Mouse (Mus musculus) heart, postnatal 0 days (tissue): Measurements from ENCODE around the gene Eaf2. TPM values are rescaled to one million over a fixed set of nuclear protein-coding genes. Genes with fewer than 3 reads are reported as not detected.
A peak's percentile ranks its signal among the peaks of the same experiment; 100 is the strongest.

Experiments used
- ATAC-seq: fragments of 200-750 bp; cut with Nextera tagmentation; 2 replicates; pipeline ENCODE4 v1.8.0; 2017; ENCODE audit warnings: low read depth, moderate number of reproducible peaks, moderate library complexity; ENCODE audit not compliant: insufficient read depth
- DNase-seq: peaks from one replicate; pipeline ENCODE4 v3.0.0-alpha.2; 2016; ENCODE audit warnings: low spot score
- H3K27ac ChIP-seq: fragments of 300-500 bp; sonication (generic); 2 replicates; pipeline ENCODE4 v1.5.1; 2014; ENCODE audit warnings: low read depth, mild to moderate bottlenecking
- H3K27me3 ChIP-seq: fragments of 300-500 bp; sonication (generic); 2 replicates; pipeline ENCODE4 v1.6.1; 2014; ENCODE audit warnings: low read length, mixed read lengths; ENCODE audit not compliant: control insufficient read depth, insufficient read depth
- H3K36me3 ChIP-seq: fragments of 300-500 bp; sonication (generic); replicated peaks from 2 replicates; pipeline ENCODE4 v1.6.1; 2014; ENCODE audit warnings: low read length, mixed read lengths; ENCODE audit not compliant: control insufficient read depth, insufficient read depth
- H3K4me1 ChIP-seq: fragments of 300-500 bp; sonication (generic); 2 replicates; pipeline ENCODE4 v1.6.1; 2014; ENCODE audit warnings: antibody characterized with exemption; ENCODE audit not compliant: control insufficient read depth, insufficient read depth
- H3K4me2 ChIP-seq: fragments of 300-500 bp; sonication (generic); 2 replicates; pipeline ENCODE4 v1.6.1; 2014; ENCODE audit warnings: low read depth, mild to moderate bottlenecking, low read length, moderate library complexity
- H3K4me3 ChIP-seq: fragments of 300-500 bp; sonication (generic); 2 replicates; pipeline ENCODE4 v1.5.1; 2014; ENCODE audit warnings: low read depth, low read length
- H3K9ac ChIP-seq: fragments of 300-500 bp; sonication (generic); replicated peaks from 2 replicates; pipeline ENCODE4 v1.6.1; 2014; ENCODE audit warnings: low read depth, low read length, mixed read lengths
- H3K9me3 ChIP-seq: fragments of 300-500 bp; sonication (generic); replicated peaks from 2 replicates; pipeline ENCODE4 v1.6.1; 2016; ENCODE audit warnings: low read length; ENCODE audit not compliant: control insufficient read depth
- CTCF ChIP-seq: IDR thresholded peaks from 2 replicates; pipeline ENCODE4 v1.5.1; 2016; ENCODE audit warnings: antibody characterized with exemption, control low read depth, low read depth
- EP300 ChIP-seq: IDR thresholded peaks from 2 replicates; pipeline ENCODE4 v1.6.1; 2016; ENCODE audit warnings: antibody characterized with exemption, low read depth
- WGBS: fragments of 180-500 bp; shearing (Covaris S2); extraction: QIAGEN DNeasy Blood & Tissue Kit; methylation state at CpG from one replicate; pipeline ENCODE4 v1.1.7; 2014; 5-methylcytosine and 5-hydroxymethylcytosine counted together
- polyA plus RNA-seq: library from polyadenylated mRNA; unstranded; fragments of >200 nt; fragmentation: Nextera tagmentation; extraction: Ambion mirVana; gene quantifications from 2 replicates; pipeline ENCODE4 v1.2.1, GENCODE M21; 2015
- total RNA-seq: library from RNA; depleted of rRNA; stranded (reverse); fragments of >200 nt; gene quantifications from 2 replicates; pipeline ENCODE4 v1.2.3, GENCODE M21; 2014; ENCODE audit warnings: low replicate concordance; rRNA removed

Eaf2 gene
- not detected in 2 replicates for total RNA-seq
- 0.34 and 0.40 TPM in 2 replicates for polyA plus RNA-seq

- Histone ChIP-seq H3K36me3 (peaks cover 10% of the 10 kb centered on the region), H3K9ac (peak within 1 kb of the TSS; percentile 89), H3K9me3 (no peaks in the 10 kb centered on the region), H3K4me1 (peaks cover 12% of the 10 kb centered on the region), H3K27me3 (no peaks in the 10 kb centered on the region), H3K27ac (peak within 1 kb of the TSS; percentile 88), H3K4me3 (peak within 1 kb of the TSS; percentile 94), H3K4me2 (peak within 1 kb of the TSS; percentile 83)
- peak; percentile 99 for ATAC-seq
- under 1% methylated on average over 43 of the region's 43 CpGs for WGBS
- TF ChIP-seq EP300, result no peak
- TF ChIP-seq CTCF, result no peak
- DNase-seq, result peak; percentile 100
Observed at GRCm38 (mm10) chr16:36874583-36875275, at the start of gene Eaf2, which contains the start of gene Golgb1. Eaf2 (minus strand) TSS chr16:36875003. Golgb1 (plus strand) TSS chr16:36875140.

GRCm38 (mm10) chr16:36924312-36924711, 49.5 kb upstream of the Eaf2 start:
- no peak for DNase-seq
- H3K36me3 ChIP-seq, result peaks cover 81% of the 10 kb centered on the region
- ATAC-seq, result no peak
- no peak overlapping the region for H3K27ac ChIP-seq
- no peaks in the 10 kb centered on the region for H3K27me3 ChIP-seq
- no peak overlapping the region for H3K4me3 ChIP-seq
- 92% methylated on average over 8 of the region's 8 CpGs for WGBS
- no peaks in the 10 kb centered on the region for H3K4me1 ChIP-seq
- H3K4me2 ChIP-seq, result no peak overlapping the region
- H3K9ac ChIP-seq, result no peak overlapping the region
- TF ChIP-seq CTCF (no peak), EP300 (no peak)
- no peaks in the 10 kb centered on the region for H3K9me3 ChIP-seq

- H3K4me2 ChIP-seq, result no peak overlapping the region
- H3K27ac ChIP-seq, result no peak overlapping the region
- no peak for ATAC-seq
- no peak for DNase-seq
- no peak for TF ChIP-seq CTCF
- TF ChIP-seq EP300, result no peak
- no peaks in the 10 kb centered on the region for H3K27me3 ChIP-seq
- no peak overlapping the region for H3K9ac ChIP-seq
- WGBS, result 84% methylated on average over 6 of the region's 6 CpGs
- H3K4me1 ChIP-seq, result no peaks in the 10 kb centered on the region
- peaks cover 80% of the 10 kb centered on the region for H3K36me3 ChIP-seq
- no peak overlapping the region for H3K4me3 ChIP-seq
- no peaks in the 10 kb centered on the region for H3K9me3 ChIP-seq
Observed at GRCm38 (mm10) chr16:36921980-36922379, 47.2 kb upstream of the Eaf2 start.

DNA sequence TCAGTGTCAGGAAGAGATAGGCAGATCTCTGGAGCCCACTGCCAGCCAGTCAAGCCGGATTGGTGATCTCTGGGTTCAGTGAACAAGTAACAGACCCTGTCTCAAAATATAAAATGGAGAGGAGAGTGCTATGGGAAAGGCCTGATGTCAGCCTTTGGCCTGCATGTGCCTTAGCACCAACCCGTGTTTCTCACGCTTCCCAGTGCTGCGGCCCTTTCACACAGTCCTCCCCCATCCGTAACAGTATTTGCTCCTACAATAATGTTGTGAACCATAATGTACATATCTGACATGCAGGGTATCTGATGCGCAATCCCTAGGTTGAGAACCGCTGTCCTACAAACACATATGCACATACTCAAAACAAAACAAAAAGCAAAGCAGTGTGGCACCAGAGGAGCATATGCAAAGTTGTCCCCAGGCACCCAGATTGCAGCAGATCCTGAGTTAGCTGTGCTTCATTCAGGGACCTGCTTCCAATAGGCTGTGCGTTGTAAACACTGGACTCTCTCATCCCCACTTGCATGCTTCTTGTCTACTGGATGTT, 46.3 kb upstream of the Eaf2 start:
- no peak for TF ChIP-seq CTCF
- H3K4me3 ChIP-seq, result no peak overlapping the region
- no peak for ATAC-seq
- H3K4me2 ChIP-seq, result no peak overlapping the region
- WGBS, result 90% methylated on average over 8 of the region's 8 CpGs
- H3K9me3 ChIP-seq, result no peaks in the 10 kb centered on the region
- no peaks in the 10 kb centered on the region for H3K4me1 ChIP-seq
- H3K36me3 ChIP-seq, result peaks cover 80% of the 10 kb centered on the region
- DNase-seq, result no peak
- no peaks in the 10 kb centered on the region for H3K27me3 ChIP-seq
- no peak overlapping the region for H3K27ac ChIP-seq
- no peak overlapping the region for H3K9ac ChIP-seq

DNA sequence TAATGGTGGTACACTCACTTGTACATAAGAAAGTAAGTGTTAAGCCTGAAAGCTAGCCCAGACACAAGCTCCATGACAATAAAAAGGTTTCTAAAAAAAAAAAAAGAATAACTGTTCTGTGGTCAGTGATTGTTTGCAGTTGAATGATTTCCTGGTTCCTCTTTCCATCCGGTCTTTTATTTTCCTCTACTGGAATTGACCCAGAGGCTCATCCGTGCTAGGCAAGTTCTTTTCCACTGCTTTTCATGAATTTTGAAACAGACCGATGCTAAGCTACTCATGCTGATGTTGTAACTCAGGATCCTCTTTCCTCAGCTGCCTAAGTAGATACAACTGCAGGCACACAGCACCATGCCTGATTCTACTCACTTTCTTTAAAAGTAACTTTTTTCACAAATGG, 45.6 kb upstream of the Eaf2 start:
- TF ChIP-seq CTCF (no peak), EP300 (no peak)
- DNase-seq (no peak), ATAC-seq (no peak)
- Histone ChIP-seq H3K4me3 (no peak overlapping the region), H3K27ac (no peak overlapping the region), H3K27me3 (no peaks in the 10 kb centered on the region), H3K4me1 (no peaks in the 10 kb centered on the region), H3K9me3 (no peaks in the 10 kb centered on the region), H3K4me2 (no peak overlapping the region), H3K36me3 (peaks cover 78% of the 10 kb centered on the region), H3K9ac (no peak overlapping the region)
- 66% methylated on average over 3 of the region's 3 CpGs for WGBS
